In the genomic region with DNA sequence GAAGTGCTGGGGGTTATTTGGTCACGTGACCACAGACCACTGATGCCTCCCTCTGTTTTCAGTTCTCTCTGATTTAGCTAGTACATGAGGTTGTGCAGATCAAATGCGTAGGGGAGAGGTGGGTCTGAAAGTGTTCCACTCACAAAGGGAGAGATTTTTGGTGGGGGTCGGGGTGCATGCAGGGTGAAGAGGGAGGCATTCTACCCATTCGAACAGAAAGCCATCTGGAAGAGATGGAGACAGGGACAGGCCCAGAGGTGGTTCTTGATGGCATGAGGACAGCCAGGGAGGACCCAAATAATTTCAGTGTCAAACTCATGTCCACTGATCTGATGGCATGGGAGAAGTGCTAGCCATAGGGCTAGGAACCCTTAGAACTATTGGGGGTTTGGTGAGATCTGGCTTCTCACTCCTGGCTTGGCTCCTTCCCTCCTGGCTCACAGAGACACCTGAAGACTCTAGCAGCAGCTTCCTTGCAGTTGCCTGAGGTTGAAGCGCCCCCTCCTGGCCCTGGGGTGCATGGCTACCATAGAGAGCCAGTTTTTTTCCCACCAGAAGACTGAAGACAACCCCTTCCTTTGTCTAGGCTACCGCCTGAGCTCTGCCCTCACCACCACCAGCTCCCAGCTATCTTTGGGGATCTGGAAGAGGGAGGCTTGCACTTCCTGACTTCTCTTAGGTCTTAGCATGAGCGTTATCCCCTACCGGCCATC, we compare ENCODE assay signal across 8 mouse cellular contexts.
DNase-seq lines count a peak whose midpoint lies in the region; ATAC-seq and TF ChIP-seq lines count a peak whose summit lies in the region.

No protein-coding gene starts in this region.

- no peak for TF ChIP-seq POLR2A in bone marrow, adult 2 months (IDR thresholded peaks at IDR 0.05; ENCODE audit: borderline replicate concordance, control insufficient read depth, low read depth, low read length)
- TF ChIP-seq POLR2A in liver, adult 2 months (IDR thresholded peaks at IDR 0.05; ENCODE audit: extremely low read depth, insufficient read depth, low read length) = no peak
- no peak for TF ChIP-seq POLR2A in testis, adult 2 months (IDR thresholded peaks at IDR 0.05; ENCODE audit: control insufficient read depth, low read depth, low read length)

- H3K9ac ChIP-seq in embryonic facial prominence, embryonic 15.5 days = no peak overlapping the region
- no peak overlapping the region for H3K9ac ChIP-seq in kidney, embryonic 16.5 days (replicated peaks; ENCODE audit: low read length)
- no peak overlapping the region for H3K9ac ChIP-seq in liver, adult 2 months (ENCODE audit: low read depth, low read length)
- no peak overlapping the region for H3K9ac ChIP-seq in neural tube, embryonic 14.5 days (replicated peaks; ENCODE audit: low read depth, low read length)

- H3K36me3 ChIP-seq in embryonic facial prominence, embryonic 15.5 days = no peaks in the 10 kb centered on the region
- H3K36me3 ChIP-seq in kidney, embryonic 16.5 days (ENCODE audit: insufficient read depth, low read length) = no peaks in the 10 kb centered on the region
- no peaks in the 10 kb centered on the region for H3K36me3 ChIP-seq in liver, adult 2 months (ENCODE audit: control insufficient read depth, insufficient read depth, low read length)
- H3K36me3 ChIP-seq in neural tube, embryonic 14.5 days (ENCODE audit: control insufficient read depth, insufficient read depth, low read length) = no peaks in the 10 kb centered on the region
- H3K36me3 ChIP-seq in testis, adult 2 months (ENCODE audit: control insufficient read depth, insufficient read depth, low read length) = no peaks in the 10 kb centered on the region

- no peak overlapping the region for H3K27ac ChIP-seq in bone marrow, adult 2 months (ENCODE audit: control insufficient read depth, insufficient read depth, low read depth, low read length, poor library complexity)
- H3K27ac ChIP-seq in embryonic facial prominence, embryonic 15.5 days (replicated peaks) = no peak overlapping the region; the same call in 1 of the 2 replicates
- H3K27ac ChIP-seq in kidney, embryonic 16.5 days (ENCODE audit: low read length) = no peak overlapping the region
- H3K27ac ChIP-seq in liver, adult 2 months (replicated peaks; ENCODE audit: insufficient read depth, low read depth, low read length) = no peak overlapping the region
- no peak overlapping the region for H3K27ac ChIP-seq in neural tube, embryonic 14.5 days (ENCODE audit: low read depth, low read length)
- H3K27ac ChIP-seq in testis, adult 2 months (ENCODE audit: control insufficient read depth, insufficient read depth, low read depth, low read length) = no peak overlapping the region

- H3K79me2 ChIP-seq in liver, adult 2 months (ENCODE audit: control insufficient read depth, insufficient read depth, low read length) = no peaks in the 10 kb centered on the region

- 35% methylated on average over 8 of the region's 8 CpGs for WGBS in bone marrow, adult 2 months
- 26% methylated on average over 8 of the region's 8 CpGs for WGBS in embryonic facial prominence, embryonic 15.5 days
- 41% methylated on average over 8 of the region's 8 CpGs for WGBS in kidney, embryonic 16.5 days
- WGBS in liver, adult 2 months = 39% methylated on average over 8 of the region's 8 CpGs
- 39% methylated on average over 8 of the region's 8 CpGs for WGBS in neural tube, embryonic 14.5 days

- H3K4me1 ChIP-seq in bone marrow, adult 2 months (ENCODE audit: control insufficient read depth, insufficient read depth, low read length) = no peaks in the 10 kb centered on the region
- H3K4me1 ChIP-seq in embryonic facial prominence, embryonic 15.5 days = peaks cover 5% of the 10 kb centered on the region; the same call in 1 of the 2 replicates
- no peaks in the 10 kb centered on the region for H3K4me1 ChIP-seq in kidney, embryonic 16.5 days (ENCODE audit: insufficient read depth, low read length)
- no peaks in the 10 kb centered on the region for H3K4me1 ChIP-seq in liver, adult 2 months (ENCODE audit: control insufficient read depth, insufficient read depth, low read length)
- no peaks in the 10 kb centered on the region for H3K4me1 ChIP-seq in neural tube, embryonic 14.5 days (ENCODE audit: control insufficient read depth, insufficient read depth, low read length)
- no peaks in the 10 kb centered on the region for H3K4me1 ChIP-seq in testis, adult 2 months (ENCODE audit: control insufficient read depth, insufficient read depth, low read length)

- H3K4me2 ChIP-seq in embryonic facial prominence, embryonic 15.5 days (replicated peaks) = no peak overlapping the region
- no peak overlapping the region for H3K4me2 ChIP-seq in kidney, embryonic 16.5 days (replicated peaks; ENCODE audit: low read depth, low read length)
- H3K4me2 ChIP-seq in neural tube, embryonic 14.5 days (ENCODE audit: low read depth, low read length) = no peak overlapping the region

- H3K9me3 ChIP-seq in embryonic facial prominence, embryonic 15.5 days (replicated peaks) = no peaks in the 10 kb centered on the region
- H3K9me3 ChIP-seq in kidney, embryonic 16.5 days (ENCODE audit: low read length) = no peaks in the 10 kb centered on the region
- H3K9me3 ChIP-seq in neural tube, embryonic 14.5 days (ENCODE audit: control insufficient read depth, low read length) = no peaks in the 10 kb centered on the region

- TF ChIP-seq CTCF in bone marrow, adult 2 months (IDR thresholded peaks at IDR 0.05; ENCODE audit: control insufficient read depth, insufficient read depth, low read length) = peak; percentile 53
- peak; percentile 90 for TF ChIP-seq CTCF in liver, adult 2 months (IDR thresholded peaks at IDR 0.05; ENCODE audit: low read depth, low read length)
- peak; percentile 78; the same call in 1 of the 2 replicates for TF ChIP-seq CTCF in testis, adult 2 months (IDR thresholded peaks at IDR 0.05; ENCODE audit: control insufficient read depth, insufficient read depth, insufficient replicate concordance, low read depth, low read length)

- peak; percentile 60 for DNase-seq in A20 (ENCODE audit: low read depth, low spot score)
- DNase-seq in heart, adult 9 months (ENCODE audit: low spot score in 2 of 2) = peak; percentile 5 to 22
- DNase-seq in liver, adult 2 months (ENCODE audit: extremely low read depth, low read depth, low spot score) = no peak

- no peak overlapping the region for H3K4me3 ChIP-seq in bone marrow, adult 2 months (replicated peaks; ENCODE audit: control insufficient read depth, low read depth, low read length)
- no peak overlapping the region for H3K4me3 ChIP-seq in embryonic facial prominence, embryonic 15.5 days (replicated peaks)
- no peak overlapping the region for H3K4me3 ChIP-seq in kidney, embryonic 16.5 days (ENCODE audit: low read length)
- H3K4me3 ChIP-seq in liver, adult 2 months (ENCODE audit: insufficient read depth, low read depth, low read length) = no peak overlapping the region
- no peak overlapping the region for H3K4me3 ChIP-seq in neural tube, embryonic 14.5 days (ENCODE audit: low read depth, low read length)
- no peak overlapping the region for H3K4me3 ChIP-seq in testis, adult 2 months (ENCODE audit: control insufficient read depth, low read depth, low read length)

- no peaks in the 10 kb centered on the region for H3K27me3 ChIP-seq in embryonic facial prominence, embryonic 15.5 days
- no peaks in the 10 kb centered on the region for H3K27me3 ChIP-seq in kidney, embryonic 16.5 days (ENCODE audit: insufficient read depth, low read length)
- H3K27me3 ChIP-seq in liver, adult 2 months (ENCODE audit: control insufficient read depth, insufficient read depth, low read length) = no peaks in the 10 kb centered on the region
- no peaks in the 10 kb centered on the region for H3K27me3 ChIP-seq in neural tube, embryonic 14.5 days (ENCODE audit: control insufficient read depth, insufficient read depth, low read length)
- no peaks in the 10 kb centered on the region for H3K27me3 ChIP-seq in testis, adult 2 months (ENCODE audit: control insufficient read depth, insufficient read depth, low read length)

- peak; percentile 34; the same call in 1 of the 2 replicates for ATAC-seq in embryonic facial prominence, embryonic 15.5 days (ENCODE audit: insufficient number of reproducible peaks, low FRiP score, low TSS enrichment, low read depth)
- peak; percentile 65; the same call in 1 of the 2 replicates for ATAC-seq in kidney, embryonic 16.5 days (ENCODE audit: low FRiP score, low TSS enrichment)
- peak; percentile 76; the same call in 1 of the 2 replicates for ATAC-seq in neural tube, embryonic 14.5 days (ENCODE audit: low read depth)
